Mouse (Mus musculus) heart, postnatal 0 days (tissue): ENCODE data around the gene Zscan2.

Source experiments
- CTCF ChIP-seq: IDR thresholded peaks from 2 replicates; pipeline ENCODE4 v1.5.1; 2016; ENCODE audit warnings: antibody characterized with exemption, control low read depth, low read depth
- EP300 ChIP-seq: IDR thresholded peaks from 2 replicates; pipeline ENCODE4 v1.6.1; 2016; ENCODE audit warnings: antibody characterized with exemption, low read depth

GRCm38 (mm10) chr7:80840937-80841336 lies 19.8 kb upstream of the Zscan2 start:
- TF ChIP-seq CTCF (no peak), EP300 (no peak)
